ENCODE assay signal across 8 mouse cellular contexts in genomic region chr9:7176618-7177610, GRCm38 (mm10). TPM values are rescaled to one million over a fixed set of nuclear protein-coding genes. Genes with fewer than 3 reads are reported as not detected.
DNase-seq lines count a peak whose midpoint lies in the region; ATAC-seq lines count a peak whose summit lies in the region.

No protein-coding gene starts in this region.

- H3K4me3 ChIP-seq in forebrain, embryonic 14.5 days (ENCODE audit: low read depth, low read length), result peak overlapping the region; percentile 54
- peak overlapping the region; percentile 57 for H3K4me3 ChIP-seq in liver, embryonic 16.5 days (ENCODE audit: low read depth, low read length)
- H3K4me3 ChIP-seq in neural tube, embryonic 13.5 days, result peak overlapping the region; percentile 60

- intact Hi-C loops in heart, postnatal 14 days (cut with DNase I), result no loop called here

- DNase-seq in CD8-positive naive resting alpha-beta T cell, adult 2 months (ENCODE audit: low read depth in 2 of 2, low spot score in 2 of 2), result peak; percentile 72 to 86
- DNase-seq in cerebellum, adult 11 months, result peak; percentile 87
- DNase-seq in forebrain, embryonic 14.5 days (ENCODE audit: low spot score), result peak; percentile 98
- peak; percentile 73 to 85 for DNase-seq in heart, postnatal 14 days
- DNase-seq in large intestine, adult 2 months (ENCODE audit: low read depth, low spot score), result peak; percentile 50
- DNase-seq in telencephalon, adult 2 months (ENCODE audit: low read depth, low spot score), result peak; percentile 94

- H3K27me3 ChIP-seq in forebrain, embryonic 14.5 days (replicated peaks; ENCODE audit: control insufficient read depth, insufficient read depth, low read length), result no peaks in the 10 kb centered on the region
- no peaks in the 10 kb centered on the region for H3K27me3 ChIP-seq in liver, embryonic 16.5 days (ENCODE audit: control insufficient read depth, insufficient read depth, low read depth, low read length)
- no peaks in the 10 kb centered on the region for H3K27me3 ChIP-seq in neural tube, embryonic 13.5 days

- H3K36me3 ChIP-seq in forebrain, embryonic 14.5 days (ENCODE audit: control insufficient read depth, insufficient read depth, low read length), result peaks cover 8% of the 10 kb centered on the region; the same call in 1 of the 2 replicates
- H3K36me3 ChIP-seq in liver, embryonic 16.5 days (ENCODE audit: control insufficient read depth, insufficient read depth), result no peaks in the 10 kb centered on the region; the same call in 1 of the 2 replicates
- H3K36me3 ChIP-seq in neural tube, embryonic 13.5 days, result peaks cover 13% of the 10 kb centered on the region

- H3K27ac ChIP-seq in forebrain, embryonic 14.5 days (ENCODE audit: low read depth, low read length), result no peak overlapping the region
- H3K27ac ChIP-seq in liver, embryonic 16.5 days (ENCODE audit: low read length), result no peak overlapping the region
- H3K27ac ChIP-seq in neural tube, embryonic 13.5 days (replicated peaks), result 0 out of 2 replicates have a peak overlapping the region, but pooled peaks have one; percentile 52

- H3K9me3 ChIP-seq in forebrain, embryonic 14.5 days (replicated peaks; ENCODE audit: control insufficient read depth, low read length), result no peaks in the 10 kb centered on the region
- no peaks in the 10 kb centered on the region for H3K9me3 ChIP-seq in liver, embryonic 16.5 days (replicated peaks; ENCODE audit: control insufficient read depth, low read length)
- no peaks in the 10 kb centered on the region for H3K9me3 ChIP-seq in neural tube, embryonic 13.5 days

- H3K4me1 ChIP-seq in forebrain, embryonic 14.5 days (ENCODE audit: control insufficient read depth, insufficient read depth, low read length), result no peaks in the 10 kb centered on the region
- H3K4me1 ChIP-seq in liver, embryonic 16.5 days (ENCODE audit: control insufficient read depth, low read depth, low read length), result peaks cover 9% of the 10 kb centered on the region
- H3K4me1 ChIP-seq in neural tube, embryonic 13.5 days (replicated peaks), result peaks cover 14% of the 10 kb centered on the region

- peak overlapping the region; percentile 67 for H3K9ac ChIP-seq in forebrain, embryonic 14.5 days (ENCODE audit: low read length)
- peak overlapping the region; percentile 10; the same call in 1 of the 2 replicates for H3K9ac ChIP-seq in liver, embryonic 16.5 days (ENCODE audit: low read depth, low read length)
- H3K9ac ChIP-seq in neural tube, embryonic 13.5 days, result peak overlapping the region; percentile 76

- 10% methylated on average over 41 of the region's 41 CpGs for WGBS in forebrain, embryonic 14.5 days
- 13% methylated on average over 41 of the region's 41 CpGs for WGBS in large intestine, adult 2 months
- 11% methylated on average over 41 of the region's 41 CpGs for WGBS in liver, embryonic 16.5 days (ENCODE audit: insufficient replicate concordance)
- 11% methylated on average over 41 of the region's 41 CpGs for WGBS in neural tube, embryonic 13.5 days

- peak overlapping the region; percentile 79 for H3K4me2 ChIP-seq in forebrain, embryonic 14.5 days (ENCODE audit: low read length)
- H3K4me2 ChIP-seq in liver, embryonic 16.5 days (ENCODE audit: low read depth, low read length), result peak overlapping the region; percentile 75
- peak overlapping the region; percentile 75 for H3K4me2 ChIP-seq in neural tube, embryonic 13.5 days

- peak; percentile 100 for ATAC-seq in forebrain, embryonic 14.5 days
- peak; percentile 94 for ATAC-seq in liver, embryonic 16.5 days (ENCODE audit: low read depth)
- ATAC-seq in neural tube, embryonic 13.5 days (ENCODE audit: low read depth), result peak; percentile 100

RNA-seq across cellular contexts. Expression of gene Dync2h1, which starts 7.3 kb away (rescaled TPM):
- polyA plus RNA-seq in forebrain, embryonic 14.5 days (2014; fragmentation: Nextera tagmentation; extraction: Ambion mirVana), result 15.5 and 20.5 TPM in 2 replicates
- total RNA-seq in heart, postnatal 14 days (2021), result 1 to 10 TPM; 3.8 TPM
- polyA plus RNA-seq in large intestine, adult 2 months (2012; rRNA removed), result 0.25 and 0.43 TPM in 2 replicates
- polyA plus RNA-seq in liver, embryonic 16.5 days (2015; fragmentation: Nextera tagmentation; extraction: Ambion mirVana), result 1.3 and 1.8 TPM in 2 replicates
- polyA plus RNA-seq in neural tube, embryonic 13.5 days (2015; fragmentation: Nextera tagmentation; extraction: Ambion mirVana), result 14.8 and 17.8 TPM in 2 replicates

RNA-seq across cellular contexts. Expression of gene Dcun1d5, which starts 7.4 kb away (rescaled TPM):
- 134 and 141 TPM in 2 replicates for polyA plus RNA-seq in forebrain, embryonic 14.5 days (2014; fragmentation: Nextera tagmentation; extraction: Ambion mirVana)
- total RNA-seq in heart, postnatal 14 days (2021), result 10 to 100 TPM; 57.3 to 58.1 TPM
- polyA plus RNA-seq in large intestine, adult 2 months (2012; rRNA removed), result 8.7 and 10.2 TPM in 2 replicates
- 44.9 and 45.4 TPM in 2 replicates for polyA plus RNA-seq in liver, embryonic 16.5 days (2015; fragmentation: Nextera tagmentation; extraction: Ambion mirVana)
- polyA plus RNA-seq in neural tube, embryonic 13.5 days (2015; fragmentation: Nextera tagmentation; extraction: Ambion mirVana), result 124 and 127 TPM in 2 replicates

Comparison
In these comparisons a context has a peak if more than half of its experiments do, and no peak if none do; other contexts are left out.
1. H3K9ac ChIP-seq: peak in every context shown above with its lines; median percentile 76 in neural tube, embryonic 13.5 days; 67 in forebrain, embryonic 14.5 days; 10 in liver, embryonic 16.5 days.